Mouse (Mus musculus) liver, adult 2 months (tissue): ENCODE results near the gene Gm7929.
"Not testable (repeated sequence)": the region's sequence is repeated elsewhere in the genome, so short reads cannot be mapped to it uniquely, and the experiment has no call there.

Experiments
- CTCF ChIP-seq: fragments of 200-500 bp; IDR thresholded peaks from 2 replicates; pipeline ENCODE4 v1.5.1; 2011; ENCODE audit warnings: low read depth, low read length, control low read depth
- POLR2A ChIP-seq: fragments of 200-500 bp; IDR thresholded peaks from 2 replicates; pipeline ENCODE4 v1.6.1; 2011; ENCODE audit warnings: low read length, control low read depth; ENCODE audit not compliant: insufficient read depth; ENCODE audit errors: extremely low read depth

DNA sequence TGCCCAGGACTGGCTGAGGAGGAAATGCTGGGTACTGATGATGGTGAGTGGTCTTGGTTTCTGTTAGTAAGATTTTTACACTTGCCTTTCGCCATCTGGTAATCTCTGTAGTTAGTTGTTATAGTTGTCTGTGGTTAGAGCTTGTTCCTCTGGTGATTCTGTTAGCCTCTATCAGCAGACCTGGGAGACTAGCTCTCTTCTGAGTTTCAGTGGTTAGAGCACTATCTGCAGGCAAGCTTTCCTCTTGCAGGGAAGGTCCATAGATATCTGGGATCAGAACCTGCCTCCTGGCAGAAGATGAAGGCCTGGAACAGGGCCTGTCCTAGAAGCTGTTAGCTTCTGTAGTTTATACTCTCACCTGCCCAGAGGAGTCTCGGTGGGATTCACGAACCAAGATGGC, 5.5 kb upstream of the Gm7929 start:
- not testable (repeated sequence) for TF ChIP-seq POLR2A, CTCF
